ENCODE assay signal across 12 mouse cellular contexts in the genomic region with DNA sequence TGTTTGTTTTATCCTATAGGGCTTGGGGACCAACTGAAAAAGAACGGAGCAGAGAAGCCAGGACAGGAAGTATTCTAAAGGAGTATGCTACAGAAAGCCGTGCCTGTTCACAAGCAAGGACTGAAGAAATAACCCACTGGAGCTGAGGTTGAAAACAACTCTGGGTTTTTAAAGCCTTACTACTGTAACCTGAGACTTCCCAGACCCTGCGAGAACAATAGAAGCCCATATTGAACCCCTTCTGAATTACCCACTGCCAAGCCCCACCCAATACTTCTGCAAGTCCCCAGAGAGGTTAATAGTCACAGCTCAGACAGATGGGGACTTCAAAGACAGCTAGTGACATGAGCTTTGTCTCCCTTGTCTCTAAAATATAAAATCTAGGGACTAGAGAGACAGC. TPM values are rescaled to one million over a fixed set of nuclear protein-coding genes. Genes with fewer than 3 reads are reported as not detected.
DNase-seq lines count a peak whose midpoint lies in the region; ATAC-seq lines count a peak whose summit lies in the region.
"Had no signal": no experiment of that assay in that cellular context is flagged by ENCODE, and none has a peak within 500 bp of the region (broad histone marks: within the 10 kb centered on the region; RNA-seq: fewer than 3 reads in every experiment).

No protein-coding gene starts in this region.

- peaks cover 61% of the 10 kb centered on the region for H3K4me1 ChIP-seq in heart, embryonic 16.5 days (ENCODE audit: control insufficient read depth, insufficient read depth, low read length)
- peaks cover 66% of the 10 kb centered on the region for H3K4me1 ChIP-seq in embryonic facial prominence, embryonic 15.5 days

- DNase-seq in heart, postnatal 10 days = no peak
- peak; percentile 46 for DNase-seq in 416B (ENCODE audit: low read depth)
- peak; percentile 85 for DNase-seq in A20 (ENCODE audit: low read depth, low spot score)
- DNase-seq in adrenal gland, postnatal 25 days = no peak
- no peak for DNase-seq in gastrocnemius, postnatal 25 days
- DNase-seq: adrenal gland, postnatal 10 days; cerebellum, adult 11-12 months; kidney, adult 18-20 months; right cerebral cortex, postnatal 4 days had no signal

- intact Hi-C loops in heart, postnatal 10 days (cut with DNase I) = no loop called here

- peak overlapping the region; percentile 61; the same call in 1 of the 2 replicates for H3K27ac ChIP-seq in heart, embryonic 16.5 days (ENCODE audit: low read length)
- H3K27ac ChIP-seq in embryonic facial prominence, embryonic 15.5 days (replicated peaks) = peak overlapping the region; percentile 78

- H3K9ac ChIP-seq in heart, embryonic 16.5 days (ENCODE audit: low read length) = no peak overlapping the region
- H3K9ac ChIP-seq in embryonic facial prominence, embryonic 15.5 days = no peak overlapping the region

- 33% methylated on average over 3 of the region's 3 CpGs for WGBS in heart, embryonic 16.5 days
- 10% methylated on average over 3 of the region's 3 CpGs for WGBS in embryonic facial prominence, embryonic 15.5 days

- no peaks in the 10 kb centered on the region for H3K36me3 ChIP-seq in heart, embryonic 16.5 days (ENCODE audit: control insufficient read depth, insufficient read depth)
- no peaks in the 10 kb centered on the region for H3K36me3 ChIP-seq in embryonic facial prominence, embryonic 15.5 days

- 0 out of 2 replicates have a peak overlapping the region, but pooled peaks have one; percentile 4 for H3K4me2 ChIP-seq in heart, embryonic 16.5 days (ENCODE audit: low read depth, low read length)
- H3K4me2 ChIP-seq in embryonic facial prominence, embryonic 15.5 days (replicated peaks) = no peak overlapping the region

- no peaks in the 10 kb centered on the region for H3K9me3 ChIP-seq in heart, embryonic 16.5 days (replicated peaks; ENCODE audit: control insufficient read depth, low read length)
- no peaks in the 10 kb centered on the region for H3K9me3 ChIP-seq in embryonic facial prominence, embryonic 15.5 days (replicated peaks)

- no peak for ATAC-seq in heart, embryonic 16.5 days (replicated peaks; ENCODE audit: extremely low read depth, insufficient read depth, low FRiP score)
- peak; percentile 25; the same call in 1 of the 2 replicates for ATAC-seq in embryonic facial prominence, embryonic 15.5 days (ENCODE audit: insufficient number of reproducible peaks, low FRiP score, low TSS enrichment, low read depth)

- H3K4me3 ChIP-seq in heart, embryonic 16.5 days (ENCODE audit: low read length) = no peak overlapping the region
- no peak overlapping the region for H3K4me3 ChIP-seq in embryonic facial prominence, embryonic 15.5 days (replicated peaks)
- H3K4me3 ChIP-seq: erythroblast, embryonic 14.5 days had no signal

- no peaks in the 10 kb centered on the region for H3K27me3 ChIP-seq in heart, embryonic 16.5 days (ENCODE audit: control insufficient read depth, insufficient read depth, low read length)
- no peaks in the 10 kb centered on the region for H3K27me3 ChIP-seq in embryonic facial prominence, embryonic 15.5 days

RNA-seq across cellular contexts. Expression of gene Ier5, which starts 44.4 kb away (rescaled TPM):
- 3.6 and 3.9 TPM in 2 replicates for polyA plus RNA-seq in heart, embryonic 16.5 days (2015; fragmentation: Nextera tagmentation; extraction: Ambion mirVana)
- 10 to 100 TPM; 20.4 to 22.6 TPM for total RNA-seq in heart, postnatal 10 days (2021)
- polyA plus RNA-seq in embryonic facial prominence, embryonic 15.5 days (2015; fragmentation: Nextera tagmentation; extraction: Ambion mirVana) = 10.4 and 10.8 TPM in 2 replicates
- total RNA-seq in adrenal gland, postnatal 25 days (2021) = 6.7 and 9.1 TPM in 2 replicates
- 1 to 10 TPM; 5.5 to 7.5 TPM for total RNA-seq in gastrocnemius, postnatal 25 days (2021)

Comparison
In these comparisons a context has a peak if more than half of its experiments do, and no peak if none do; other contexts are left out.
1. DNase-seq: peak in 416B (single experiment) and A20 (single experiment); none in heart, postnatal 10 days (0 of 2), adrenal gland, postnatal 25 days (single experiment) and gastrocnemius, postnatal 25 days (single experiment).